Mouse (Mus musculus) lung, embryonic 15.5 days (tissue): ENCODE data around the gene Sapcd1. TPM values are rescaled to one million over a fixed set of nuclear protein-coding genes. Genes with fewer than 3 reads are reported as not detected.

ENCODE experiments used
- ATAC-seq: fragments of 200-750 bp; cut with Nextera tagmentation; 2 replicates; pipeline ENCODE4 v1.8.0; 2017; ENCODE audit warnings: moderate number of reproducible peaks, borderline replicate concordance; ENCODE audit not compliant: low FRiP score, low TSS enrichment; ENCODE audit errors: extremely low read depth
- H3K27ac ChIP-seq: fragments of 300-500 bp; sonication (generic); 2 replicates; pipeline ENCODE4 v1.5.1; 2015; ENCODE audit warnings: moderate library complexity, mild to moderate bottlenecking, inconsistent platforms
- H3K27me3 ChIP-seq: fragments of 300-500 bp; sonication (generic); 2 replicates; pipeline ENCODE4 v1.6.1; 2015; ENCODE audit warnings: inconsistent platforms
- H3K36me3 ChIP-seq: fragments of 300-500 bp; sonication (generic); 2 replicates; pipeline ENCODE4 v1.6.1; 2015; ENCODE audit warnings: inconsistent platforms
- H3K4me1 ChIP-seq: fragments of 300-500 bp; sonication (generic); 2 replicates; pipeline ENCODE4 v1.6.1; 2015; ENCODE audit warnings: inconsistent platforms
- H3K4me2 ChIP-seq: fragments of 300-500 bp; sonication (generic); 2 replicates; pipeline ENCODE4 v1.6.1; 2015; ENCODE audit warnings: inconsistent platforms, mild to moderate bottlenecking, moderate library complexity
- H3K4me3 ChIP-seq: fragments of 300-500 bp; sonication (generic); 2 replicates; pipeline ENCODE4 v1.5.1; 2015; ENCODE audit warnings: mild to moderate bottlenecking, inconsistent platforms
- H3K9ac ChIP-seq: fragments of 300-500 bp; sonication (generic); 2 replicates; pipeline ENCODE4 v1.6.1; 2015; ENCODE audit warnings: inconsistent platforms
- H3K9me3 ChIP-seq: fragments of 300-500 bp; sonication (generic); 2 replicates; pipeline ENCODE4 v1.6.1; 2016; ENCODE audit warnings: inconsistent platforms
- WGBS: fragments of 180-500 bp; shearing (Covaris S2); methylation state at CpG from one replicate; pipeline ENCODE4 v1.1.7; 2015; 5-methylcytosine and 5-hydroxymethylcytosine counted together
- polyA plus RNA-seq: library from polyadenylated mRNA; unstranded; fragments of >200 nt; fragmentation: Nextera tagmentation; extraction: Ambion mirVana; gene quantifications from 2 replicates; pipeline ENCODE4 v1.2.1, GENCODE M21; 2015

Sapcd1 gene
- polyA plus RNA-seq, 1 experiment from 2014 or later = 7.2 TPM

GRCm38 (mm10) chr17:35063466-35063865 lies 35.6 kb upstream of the Sapcd1 start:
- Histone ChIP-seq H3K4me2 (no peak overlapping the region), H3K9ac (no peak overlapping the region), H3K4me1 (peaks cover 35% of the 10 kb centered on the region), H3K4me3 (no peak overlapping the region), H3K9me3 (no peaks in the 10 kb centered on the region), H3K27ac (no peak overlapping the region), H3K36me3 (peaks cover 20% of the 10 kb centered on the region), H3K27me3 (peaks cover 13% of the 10 kb centered on the region)
- no peak for ATAC-seq
- WGBS = 82% methylated on average over 3 of the region's 3 CpGs

GRCm38 (mm10) chr17:35061299-35061698 lies 33.5 kb upstream of the Sapcd1 start:
- no peak for ATAC-seq
- H3K27ac ChIP-seq = no peak overlapping the region
- peaks cover 40% of the 10 kb centered on the region for H3K36me3 ChIP-seq
- H3K27me3 ChIP-seq = peaks cover under 1% of the 10 kb centered on the region
- H3K9ac ChIP-seq = no peak overlapping the region
- H3K4me1 ChIP-seq = peaks cover 40% of the 10 kb centered on the region
- H3K4me3 ChIP-seq = no peak overlapping the region
- peak overlapping the region; percentile 81; the same call in 1 of the 2 replicates for H3K4me2 ChIP-seq
- no peaks in the 10 kb centered on the region for H3K9me3 ChIP-seq
- 81% methylated on average over 8 of the region's 8 CpGs for WGBS

GRCm38 (mm10) chr17:35060737-35061297 lies 33.0 kb upstream of the Sapcd1 start:
- Histone ChIP-seq H3K27me3 (no peaks in the 10 kb centered on the region), H3K4me1 (peaks cover 37% of the 10 kb centered on the region), H3K4me2 (peak overlapping the region; percentile 81), H3K27ac (no peak overlapping the region), H3K9me3 (no peaks in the 10 kb centered on the region), H3K9ac (no peak overlapping the region; the same call in 1 of the 2 replicates), H3K4me3 (peak overlapping the region; percentile 77), H3K36me3 (peaks cover 44% of the 10 kb centered on the region)
- 57% methylated on average over 22 of the region's 22 CpGs for WGBS
- ATAC-seq = no peak

- peaks cover 52% of the 10 kb centered on the region for H3K36me3 ChIP-seq
- peak overlapping the region; percentile 79 for H3K9ac ChIP-seq
- H3K4me3 ChIP-seq = peak overlapping the region; percentile 77
- peaks cover 30% of the 10 kb centered on the region for H3K4me1 ChIP-seq
- peak overlapping the region; percentile 81 for H3K4me2 ChIP-seq
- H3K27me3 ChIP-seq = no peaks in the 10 kb centered on the region
- H3K9me3 ChIP-seq = no peaks in the 10 kb centered on the region
- H3K27ac ChIP-seq = no peak overlapping the region
- 15% methylated on average over 14 of the region's 14 CpGs for WGBS
- ATAC-seq = no peak
Measured at GRCm38 (mm10) chr17:35060071-35060470, 32.3 kb upstream of the Sapcd1 start.

GRCm38 (mm10) chr17:35058911-35059892 lies 31.4 kb upstream of the Sapcd1 start, which contains the start of gene Ddah2:
Gene Ddah2 (plus strand): TSS chr17:35059035.
- H3K9me3 ChIP-seq = no peaks in the 10 kb centered on the region
- ATAC-seq = peak; percentile 95
- H3K27me3 ChIP-seq = no peaks in the 10 kb centered on the region
- H3K27ac ChIP-seq = peak within 1 kb of the TSS; percentile 93
- H3K4me3 ChIP-seq = peak within 1 kb of the TSS; percentile 77
- peak within 1 kb of the TSS; percentile 81 for H3K4me2 ChIP-seq
- H3K36me3 ChIP-seq = peaks cover 58% of the 10 kb centered on the region
- peaks cover 23% of the 10 kb centered on the region for H3K4me1 ChIP-seq
- H3K9ac ChIP-seq = peak within 1 kb of the TSS; percentile 79
- under 1% methylated on average over 57 of the region's 57 CpGs for WGBS

- peak overlapping the region; percentile 93 for H3K27ac ChIP-seq
- H3K4me3 ChIP-seq = peak overlapping the region; percentile 77
- H3K9ac ChIP-seq = no peak overlapping the region
- H3K9me3 ChIP-seq = no peaks in the 10 kb centered on the region
- 40% methylated on average over 9 of the region's 9 CpGs for WGBS
- peaks cover 67% of the 10 kb centered on the region for H3K36me3 ChIP-seq
- peaks cover 20% of the 10 kb centered on the region for H3K4me1 ChIP-seq
- H3K27me3 ChIP-seq = no peaks in the 10 kb centered on the region
- ATAC-seq = no peak
- H3K4me2 ChIP-seq = peak overlapping the region; percentile 81; the same call in 1 of the 2 replicates
Measured at GRCm38 (mm10) chr17:35058316-35058715, 30.5 kb upstream of the Sapcd1 start.

- no peak overlapping the region for H3K27ac ChIP-seq
- ATAC-seq = no peak
- H3K27me3 ChIP-seq = no peaks in the 10 kb centered on the region
- peaks cover 72% of the 10 kb centered on the region for H3K36me3 ChIP-seq
- WGBS = 69% methylated on average over 3 of the region's 3 CpGs
- no peak overlapping the region for H3K9ac ChIP-seq
- H3K9me3 ChIP-seq = no peaks in the 10 kb centered on the region
- no peak overlapping the region for H3K4me3 ChIP-seq
- peaks cover 30% of the 10 kb centered on the region for H3K4me1 ChIP-seq
- H3K4me2 ChIP-seq = no peak overlapping the region
Measured at GRCm38 (mm10) chr17:35057090-35057489, 29.3 kb upstream of the Sapcd1 start.

- Histone ChIP-seq H3K9ac (no peak overlapping the region), H3K4me3 (no peak overlapping the region), H3K27ac (no peak overlapping the region), H3K27me3 (no peaks in the 10 kb centered on the region), H3K9me3 (no peaks in the 10 kb centered on the region), H3K4me1 (peaks cover 32% of the 10 kb centered on the region), H3K4me2 (no peak overlapping the region), H3K36me3 (peaks cover 62% of the 10 kb centered on the region)
- WGBS = 86% methylated on average over 7 of the region's 7 CpGs
- ATAC-seq = no peak
Measured at GRCm38 (mm10) chr17:35055691-35056495, 28.1 kb upstream of the Sapcd1 start.

- Histone ChIP-seq H3K36me3 (peaks cover 47% of the 10 kb centered on the region), H3K27me3 (no peaks in the 10 kb centered on the region), H3K4me2 (peak overlapping the region; percentile 94), H3K27ac (peak overlapping the region; percentile 99), H3K4me3 (peak overlapping the region; percentile 71), H3K4me1 (peaks cover 40% of the 10 kb centered on the region), H3K9me3 (no peaks in the 10 kb centered on the region), H3K9ac (peak overlapping the region; percentile 78)
- WGBS = 66% methylated on average over 12 of the region's 12 CpGs
- no peak for ATAC-seq
Measured at GRCm38 (mm10) chr17:35052271-35052798, 24.5 kb upstream of the Sapcd1 start.

- 2% methylated on average over 21 of the region's 21 CpGs for WGBS
- H3K4me2 ChIP-seq = peak overlapping the region; percentile 94
- H3K4me1 ChIP-seq = peaks cover 45% of the 10 kb centered on the region
- no peaks in the 10 kb centered on the region for H3K9me3 ChIP-seq
- peak overlapping the region; percentile 99 for H3K27ac ChIP-seq
- H3K36me3 ChIP-seq = peaks cover 40% of the 10 kb centered on the region
- peak; percentile 69 for ATAC-seq
- H3K27me3 ChIP-seq = no peaks in the 10 kb centered on the region
- H3K4me3 ChIP-seq = peak overlapping the region; percentile 71
- peak overlapping the region; percentile 78 for H3K9ac ChIP-seq
Measured at GRCm38 (mm10) chr17:35051156-35052086, 23.6 kb upstream of the Sapcd1 start.
